Mouse (Mus musculus) monocyte, adult 2 months (primary cell): ENCODE data around the gene Fbxo11.

Source experiments
- DNase-seq, 2 experiments: peaks; one replicate each; pipeline ENCODE4 v3.0.0; 2022; ENCODE audit warnings: low spot score in 2 of 2, low read depth in 1 of 2

Fbxo11 gene

GRCm38 (mm10) chr17:88067202-88067901 is 2.3 kb upstream of the Fbxo11 start:
- no peak for DNase-seq

- DNase-seq, result no peak
Observed at GRCm38 (mm10) chr17:88066799-88067198, 1.7 kb upstream of the Fbxo11 start.

- peak; percentile 67 to 79 for DNase-seq
Observed at GRCm38 (mm10) chr17:88065801-88066646, 933 bp upstream of the Fbxo11 start.

- peak in 1 of 2 experiments; percentile 55 for DNase-seq
Observed at GRCm38 (mm10) chr17:88064347-88065030, 602 bp downstream of the Fbxo11 start.

- peak in 1 of 2 experiments; percentile 35 for DNase-seq
Observed at GRCm38 (mm10) chr17:88063980-88064346, 1.1 kb downstream of the Fbxo11 start.

- DNase-seq, result no peak
Observed at GRCm38 (mm10) chr17:88062860-88063580, 2.1 kb downstream of the Fbxo11 start.

- DNase-seq, result no peak
Observed at GRCm38 (mm10) chr17:88061942-88062341, 3.1 kb downstream of the Fbxo11 start.

- no peak for DNase-seq
Observed at GRCm38 (mm10) chr17:88058280-88058679, 6.8 kb downstream of the Fbxo11 start.

- DNase-seq, result no peak
Observed at GRCm38 (mm10) chr17:88057846-88058245, 7.2 kb downstream of the Fbxo11 start.

GRCm38 (mm10) chr17:88051679-88052078 is 13.4 kb downstream of the Fbxo11 start:
- DNase-seq, result no peak

- DNase-seq, result no peak
Observed at GRCm38 (mm10) chr17:88050892-88051291, 14.2 kb downstream of the Fbxo11 start.

GRCm38 (mm10) chr17:88050318-88050717 is 14.8 kb downstream of the Fbxo11 start:
- no peak for DNase-seq

GRCm38 (mm10) chr17:88042099-88043086 is 22.7 kb downstream of the Fbxo11 start:
- DNase-seq, result no peak

- DNase-seq, result no peak
Observed at GRCm38 (mm10) chr17:88040810-88041209, 24.3 kb downstream of the Fbxo11 start.

- DNase-seq, result no peak
Observed at GRCm38 (mm10) chr17:88034418-88034817, 30.7 kb downstream of the Fbxo11 start.

- DNase-seq, result no peak
Observed at GRCm38 (mm10) chr17:88031755-88032154, 33.3 kb downstream of the Fbxo11 start.

- DNase-seq, result no peak
Observed at GRCm38 (mm10) chr17:88029194-88029970, 35.7 kb downstream of the Fbxo11 start.

GRCm38 (mm10) chr17:88025227-88025626 is 39.9 kb downstream of the Fbxo11 start:
- peak in 1 of 2 experiments; percentile 5 for DNase-seq

- DNase-seq, result no peak
Observed at GRCm38 (mm10) chr17:88023924-88024323, 41.2 kb downstream of the Fbxo11 start.
